Mouse (Mus musculus) brain, embryonic 14.5 days (tissue): Measurements from ENCODE around the gene Dis3l2. TPM values are rescaled to one million over a fixed set of nuclear protein-coding genes. Genes with fewer than 3 reads are reported as not detected.
A peak's percentile ranks its signal among the peaks of the same experiment; 100 is the strongest.

Experiments
- DNase-seq: peaks from one replicate; pipeline ENCODE4 v3.0.0-alpha.2; 2011; ENCODE audit warnings: low read depth
- CTCF ChIP-seq: fragments of 200-500 bp; IDR thresholded peaks from 2 replicates; pipeline ENCODE4 v1.5.1; 2012; ENCODE audit warnings: inconsistent platforms, mild to moderate bottlenecking, moderate library complexity, borderline replicate concordance; ENCODE audit not compliant: insufficient read depth, insufficient read length; ENCODE audit errors: extremely low read depth
- POLR2A ChIP-seq: fragments of 200-500 bp; IDR thresholded peaks from 2 replicates; pipeline ENCODE4 v1.6.1; 2012; ENCODE audit warnings: mild to moderate bottlenecking, inconsistent platforms, borderline replicate concordance; ENCODE audit not compliant: poor library complexity, insufficient read depth, insufficient read length, severe bottlenecking; ENCODE audit errors: extremely low read depth
- polyA plus RNA-seq: library from polyadenylated mRNA; depleted of rRNA; stranded (reverse); fragments of >200 nt; gene quantifications from 2 replicates; pipeline ENCODE4 v1.2.3, GENCODE M21; 2012

Dis3l2 gene
- polyA plus RNA-seq, 1 experiment: 39.5 TPM

GRCm38 (mm10) chr1:86742896-86743295 is 39.3 kb downstream of the Dis3l2 start:
- DNase-seq: peak; percentile 3
- TF ChIP-seq CTCF: no peak
- TF ChIP-seq POLR2A: no peak

- TF ChIP-seq POLR2A (no peak), CTCF (no peak)
Measured at GRCm38 (mm10) chr1:86747034-86747433, 43.4 kb downstream of the Dis3l2 start.

GRCm38 (mm10) chr1:86750094-86750493 is 46.5 kb downstream of the Dis3l2 start:
- TF ChIP-seq CTCF: no peak
- TF ChIP-seq POLR2A: no peak
- DNase-seq: no peak

More at GRCm38 (mm10) chr1:86747034-86747433, 43.4 kb downstream of the Dis3l2 start:
- no peak for DNase-seq

GRCm38 (mm10) chr1:86753416-86753815 is 49.8 kb downstream of the Dis3l2 start:
- DNase-seq: no peak
- TF ChIP-seq POLR2A (no peak), CTCF (no peak)

- no peak for TF ChIP-seq CTCF
- no peak for TF ChIP-seq POLR2A
- no peak for DNase-seq
Measured at GRCm38 (mm10) chr1:86754335-86754734, 50.7 kb downstream of the Dis3l2 start.

- DNase-seq: no peak
- TF ChIP-seq CTCF (no peak), POLR2A (no peak)
Measured at GRCm38 (mm10) chr1:86758091-86758490, 54.5 kb downstream of the Dis3l2 start.

GRCm38 (mm10) chr1:86762161-86762560 is 58.6 kb downstream of the Dis3l2 start:
- TF ChIP-seq POLR2A: no peak
- TF ChIP-seq CTCF: no peak
- no peak for DNase-seq

- TF ChIP-seq CTCF (no peak), POLR2A (no peak)
- DNase-seq: no peak
Measured at GRCm38 (mm10) chr1:86801241-86801640, 97.6 kb downstream of the Dis3l2 start.

- DNase-seq: no peak
- TF ChIP-seq POLR2A (no peak), CTCF (no peak)
Measured at GRCm38 (mm10) chr1:86811756-86812155, 108.1 kb downstream of the Dis3l2 start.

- TF ChIP-seq POLR2A (no peak), CTCF (no peak)
- no peak for DNase-seq
Measured at GRCm38 (mm10) chr1:86822266-86822665, 118.7 kb downstream of the Dis3l2 start.

- no peak for TF ChIP-seq CTCF
- TF ChIP-seq POLR2A: no peak
Measured at GRCm38 (mm10) chr1:86834351-86834987, 130.9 kb downstream of the Dis3l2 start.

GRCm38 (mm10) chr1:86834988-86835387 is 131.4 kb downstream of the Dis3l2 start:
- TF ChIP-seq POLR2A (no peak), CTCF (no peak)
- DNase-seq: no peak

More at GRCm38 (mm10) chr1:86834351-86834987, 130.9 kb downstream of the Dis3l2 start:
- DNase-seq: no peak

GRCm38 (mm10) chr1:86850754-86851153 is 147.1 kb downstream of the Dis3l2 start:
- no peak for DNase-seq
- TF ChIP-seq CTCF: no peak
- TF ChIP-seq POLR2A: no peak

- TF ChIP-seq POLR2A (no peak), CTCF (no peak)
- no peak for DNase-seq
Measured at GRCm38 (mm10) chr1:86858876-86859275, 155.3 kb downstream of the Dis3l2 start.
